Mouse (Mus musculus): Measurements from ENCODE around the gene Ppp2r3d.

Ppp2r3d gene

DNA sequence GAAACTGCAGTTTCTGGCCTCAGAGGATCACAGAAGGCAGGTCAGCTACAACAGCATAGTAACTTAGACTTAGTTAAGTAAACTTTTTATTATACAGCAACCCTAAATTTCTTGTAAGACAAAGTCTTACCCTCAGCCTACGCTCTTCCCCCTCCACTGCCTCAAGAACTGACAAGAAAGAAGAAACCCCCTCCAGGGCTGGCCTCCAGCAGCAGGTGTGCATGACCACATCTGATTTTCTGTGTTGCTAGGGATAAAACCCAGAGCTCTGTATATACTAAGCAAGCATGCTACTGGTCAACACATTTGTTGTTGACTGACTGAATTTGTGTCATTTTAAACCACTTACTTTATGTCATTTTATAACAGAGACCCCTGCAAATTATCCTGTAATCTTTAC lies 65.1 kb downstream of the Ppp2r3d start:
- no peak for DNase-seq (ENCODE audit: low spot score)

DNA sequence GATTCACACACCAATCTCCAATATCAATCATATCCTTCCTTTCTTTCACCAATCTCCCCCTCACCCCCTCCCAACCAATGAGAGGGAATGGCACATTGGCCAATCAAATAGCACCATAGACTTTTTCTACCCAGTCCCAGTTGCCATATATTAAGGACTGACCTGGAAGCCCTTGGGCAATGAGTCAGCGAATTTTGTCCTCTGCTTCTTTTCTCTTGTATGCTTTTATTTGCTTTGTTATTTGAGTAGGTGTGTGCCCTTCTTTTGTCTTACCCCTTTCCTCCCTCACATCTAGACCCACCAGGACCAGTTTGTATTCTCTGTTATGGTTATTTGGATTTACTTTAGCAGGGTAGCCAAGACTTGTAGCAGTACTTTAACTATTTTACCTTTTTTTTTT lies 68.1 kb downstream of the Ppp2r3d start:
- DNase-seq (ENCODE audit: low spot score): no peak

Data from c-Kit-positive CD71-positive TER-119-positive erythroid progenitor cells, embryonic 14.5 days (primary cell).